Comparison of ENCODE assay signal across 24 mouse cellular contexts in genomic region chr10:25179030-25179429, GRCm38 (mm10).
A peak's percentile ranks its signal among the peaks of the same experiment; 100 is the strongest.
DNase-seq lines count a peak whose midpoint lies in the region; ATAC-seq and TF ChIP-seq lines count a peak whose summit lies in the region.
"Had no signal": no experiment of that assay in that cellular context is flagged by ENCODE, and none has a peak within 500 bp of the region (broad histone marks: within the 10 kb centered on the region; RNA-seq: fewer than 3 reads in every experiment).

No protein-coding gene starts in this region.

- H3K4me1 ChIP-seq in heart, embryonic 11.5 days (ENCODE audit: control insufficient read depth, insufficient read depth, low read length): no peaks in the 10 kb centered on the region; the same call in 1 of the 2 replicates
- peaks cover 16% of the 10 kb centered on the region for H3K4me1 ChIP-seq in intestine, postnatal 0 days (replicated peaks; ENCODE audit: control insufficient read depth, insufficient read depth, low read length)
- 0 out of 2 replicates have a peak, but pooled peaks cover 2% of the 10 kb centered on the region for H3K4me1 ChIP-seq in intestine, embryonic 15.5 days (replicated peaks)
- H3K4me1 ChIP-seq in hindbrain, embryonic 12.5 days: no peaks in the 10 kb centered on the region
- H3K4me1 ChIP-seq: heart, embryonic 15.5 days; hindbrain, embryonic 15.5 days had no signal

- 0 out of 2 replicates have a peak, but pooled peaks have one; percentile 18 for ATAC-seq in cerebellum, adult (ENCODE audit: insufficient number of reproducible peaks, low FRiP score, low TSS enrichment)
- no peak for ATAC-seq in heart, embryonic 11.5 days (replicated peaks; ENCODE audit: insufficient number of reproducible peaks, low FRiP score, low TSS enrichment)
- peak; percentile 34 for ATAC-seq in intestine, postnatal 0 days
- no peak for ATAC-seq in intestine, embryonic 15.5 days
- ATAC-seq in hindbrain, embryonic 12.5 days (ENCODE audit: low FRiP score): no peak
- ATAC-seq: forebrain, embryonic 14.5 days; forebrain, postnatal 0 days; Patski had no signal

- H3K27ac ChIP-seq in heart, embryonic 11.5 days (ENCODE audit: low read depth, low read length): no peak overlapping the region
- H3K27ac ChIP-seq in intestine, postnatal 0 days (ENCODE audit: low read depth, low read length): peak overlapping the region; percentile 28; the same call in 1 of the 2 replicates
- H3K27ac ChIP-seq in intestine, embryonic 15.5 days: no peak overlapping the region
- H3K27ac ChIP-seq in hindbrain, embryonic 12.5 days: no peak overlapping the region
- H3K27ac ChIP-seq: heart, adult 2 months; heart, embryonic 15.5 days; hindbrain, embryonic 15.5 days had no signal

- no peak for TF ChIP-seq CTCF in intestine, postnatal 0 days (IDR thresholded peaks at IDR 0.05; ENCODE audit: low read depth)

- H3K9ac ChIP-seq in heart, embryonic 11.5 days (ENCODE audit: low read depth, low read length): no peak overlapping the region
- H3K9ac ChIP-seq in intestine, postnatal 0 days (ENCODE audit: low read depth, low read length): no peak overlapping the region
- H3K9ac ChIP-seq in intestine, embryonic 15.5 days: no peak overlapping the region
- no peak overlapping the region for H3K9ac ChIP-seq in hindbrain, embryonic 12.5 days
- H3K9ac ChIP-seq: forebrain, postnatal 0 days; heart, embryonic 12.5 days; heart, embryonic 15.5 days; hindbrain, embryonic 15.5 days had no signal

- H3K4me3 ChIP-seq in heart, embryonic 11.5 days (ENCODE audit: low read depth, low read length): no peak overlapping the region
- no peak overlapping the region for H3K4me3 ChIP-seq in intestine, postnatal 0 days (ENCODE audit: low read depth, low read length)
- H3K4me3 ChIP-seq in intestine, embryonic 15.5 days (replicated peaks): no peak overlapping the region
- no peak overlapping the region for H3K4me3 ChIP-seq in hindbrain, embryonic 12.5 days
- H3K4me3 ChIP-seq: heart, adult 2 months; heart, embryonic 12.5 days; heart, embryonic 15.5 days; hindbrain, embryonic 15.5 days had no signal

- DNase-seq in cerebellum, adult 8-10 months: no peak
- peak; percentile 14 to 18 for DNase-seq in heart, adult 18-20 months
- peak; percentile 63 for DNase-seq in brain, adult 2 months (ENCODE audit: low read depth, low spot score)
- DNase-seq: adrenal gland, postnatal 10 days; adrenal gland, postnatal 36 days; cerebellum, adult 11-12 months; cerebellum, adult 9-10 months; cerebellum, postnatal 14 days; forebrain, postnatal 0 days; gastrocnemius, postnatal 10 days; gastrocnemius, postnatal 36 days; kidney, adult 18-20 months; kidney, adult 9 months had no signal

- no peaks in the 10 kb centered on the region for H3K36me3 ChIP-seq in heart, embryonic 11.5 days (ENCODE audit: control insufficient read depth, insufficient read depth, low read length)
- no peaks in the 10 kb centered on the region for H3K36me3 ChIP-seq in intestine, postnatal 0 days (ENCODE audit: control insufficient read depth, insufficient read depth)
- H3K36me3 ChIP-seq in intestine, embryonic 15.5 days: no peaks in the 10 kb centered on the region
- no peaks in the 10 kb centered on the region for H3K36me3 ChIP-seq in hindbrain, embryonic 12.5 days
- H3K36me3 ChIP-seq: heart, embryonic 12.5 days; heart, embryonic 15.5 days; hindbrain, embryonic 15.5 days had no signal

- no peak overlapping the region for H3K4me2 ChIP-seq in heart, embryonic 11.5 days
- no peak overlapping the region for H3K4me2 ChIP-seq in intestine, postnatal 0 days (replicated peaks; ENCODE audit: low read depth)
- no peak overlapping the region for H3K4me2 ChIP-seq in intestine, embryonic 15.5 days (replicated peaks)
- no peak overlapping the region for H3K4me2 ChIP-seq in hindbrain, embryonic 12.5 days (replicated peaks)
- H3K4me2 ChIP-seq: heart, embryonic 12.5 days; heart, embryonic 15.5 days; hindbrain, embryonic 15.5 days had no signal

- no peaks in the 10 kb centered on the region for H3K9me3 ChIP-seq in heart, embryonic 11.5 days (replicated peaks; ENCODE audit: control insufficient read depth, low read length)
- H3K9me3 ChIP-seq in intestine, postnatal 0 days (ENCODE audit: control insufficient read depth): no peaks in the 10 kb centered on the region
- H3K9me3 ChIP-seq in intestine, embryonic 15.5 days: no peaks in the 10 kb centered on the region
- no peaks in the 10 kb centered on the region for H3K9me3 ChIP-seq in hindbrain, embryonic 12.5 days (replicated peaks)
- H3K9me3 ChIP-seq: heart, embryonic 12.5 days; heart, embryonic 15.5 days; hindbrain, embryonic 15.5 days had no signal

- H3K27me3 ChIP-seq in heart, embryonic 11.5 days (ENCODE audit: control insufficient read depth, insufficient read depth, low read length): no peaks in the 10 kb centered on the region
- no peaks in the 10 kb centered on the region for H3K27me3 ChIP-seq in intestine, postnatal 0 days (replicated peaks; ENCODE audit: control insufficient read depth, insufficient read depth, low read length)
- H3K27me3 ChIP-seq in intestine, embryonic 15.5 days (replicated peaks): no peaks in the 10 kb centered on the region
- no peaks in the 10 kb centered on the region for H3K27me3 ChIP-seq in hindbrain, embryonic 12.5 days
- H3K27me3 ChIP-seq: heart, embryonic 12.5 days; heart, embryonic 15.5 days; hindbrain, embryonic 15.5 days; Patski had no signal

- 62% methylated on average over 4 of the region's 4 CpGs for WGBS in heart, embryonic 11.5 days (ENCODE audit: insufficient replicate concordance)
- 62% methylated on average over 4 of the region's 4 CpGs for WGBS in intestine, postnatal 0 days
- WGBS in intestine, embryonic 15.5 days: 79% methylated on average over 4 of the region's 4 CpGs
- 79% methylated on average over 4 of the region's 4 CpGs for WGBS in hindbrain, embryonic 12.5 days

Comparison
In these comparisons a context has a peak if more than half of its experiments do, and no peak if none do; other contexts are left out.
1. ATAC-seq: peak in cerebellum, adult (single experiment) and intestine, postnatal 0 days (single experiment); none in heart, embryonic 11.5 days (single experiment), intestine, embryonic 15.5 days (single experiment) and hindbrain, embryonic 12.5 days (single experiment).